22 mouse cellular contexts compared by ENCODE assay signal in the genomic region with DNA sequence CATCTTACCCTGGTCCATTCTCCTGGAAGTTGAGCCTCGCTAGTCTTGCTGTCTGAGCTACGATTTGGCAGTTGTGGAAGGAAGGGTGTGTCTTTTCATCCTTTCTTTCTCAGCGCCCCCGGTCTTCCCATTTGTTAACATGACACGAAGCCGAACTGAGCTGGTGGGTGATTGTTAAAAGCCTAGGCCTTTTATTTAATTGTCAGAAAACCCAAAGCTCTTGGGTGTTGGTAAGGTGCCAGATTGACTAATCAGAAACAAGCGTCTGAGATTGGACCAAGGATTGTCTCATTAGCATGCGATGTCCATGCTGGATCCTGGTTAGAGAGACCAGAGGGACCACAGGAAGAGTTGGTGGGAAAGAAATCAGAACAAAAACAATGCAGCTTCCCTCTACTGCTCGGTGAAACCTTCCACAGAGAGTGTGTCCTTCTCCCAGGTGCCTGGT. TPM values are rescaled to one million over a fixed set of nuclear protein-coding genes. Genes with fewer than 3 reads are reported as not detected.
DNase-seq lines count a peak whose midpoint lies in the region; ATAC-seq and TF ChIP-seq lines count a peak whose summit lies in the region.
"Had no signal": no experiment of that assay in that cellular context is flagged by ENCODE, and none has a peak within 500 bp of the region (broad histone marks: within the 10 kb centered on the region; RNA-seq: fewer than 3 reads in every experiment).

No protein-coding gene starts in this region.

- no peak overlapping the region for H3K9ac ChIP-seq in hindbrain, embryonic 13.5 days
- H3K9ac ChIP-seq in hindbrain, embryonic 11.5 days (ENCODE audit: low read depth, low read length) = no peak overlapping the region
- H3K9ac ChIP-seq in midbrain, postnatal 0 days (replicated peaks; ENCODE audit: low read length, poor library complexity, severe bottlenecking) = no peak overlapping the region
- H3K9ac ChIP-seq in midbrain, embryonic 15.5 days = no peak overlapping the region
- no peak overlapping the region; the same call in 1 of the 2 replicates for H3K9ac ChIP-seq in forebrain, embryonic 16.5 days (replicated peaks; ENCODE audit: low read depth, low read length)
- no peak overlapping the region for H3K9ac ChIP-seq in neural tube, embryonic 15.5 days (replicated peaks)
- H3K9ac ChIP-seq: embryonic facial prominence, embryonic 12.5 days; liver, embryonic 14.5 days; lung, embryonic 14.5 days had no signal

- no peak for TF ChIP-seq CTCF in midbrain, postnatal 0 days (IDR thresholded peaks at IDR 0.05)

- 0 out of 2 replicates have a peak, but pooled peaks cover 2% of the 10 kb centered on the region for H3K27me3 ChIP-seq in hindbrain, embryonic 13.5 days
- no peaks in the 10 kb centered on the region for H3K27me3 ChIP-seq in hindbrain, embryonic 11.5 days (ENCODE audit: control insufficient read depth, insufficient read depth, low read length)
- H3K27me3 ChIP-seq in midbrain, postnatal 0 days (ENCODE audit: insufficient read depth, low read length) = no peaks in the 10 kb centered on the region
- H3K27me3 ChIP-seq in midbrain, embryonic 15.5 days (replicated peaks) = no peaks in the 10 kb centered on the region
- no peaks in the 10 kb centered on the region for H3K27me3 ChIP-seq in forebrain, embryonic 16.5 days (replicated peaks; ENCODE audit: control insufficient read depth, insufficient read depth, low read length)
- H3K27me3 ChIP-seq in neural tube, embryonic 15.5 days (replicated peaks) = no peaks in the 10 kb centered on the region
- H3K27me3 ChIP-seq: embryonic facial prominence, embryonic 12.5 days had no signal

- H3K27ac ChIP-seq in hindbrain, embryonic 13.5 days = peak overlapping the region; percentile 25; the same call in 1 of the 2 replicates
- H3K27ac ChIP-seq in hindbrain, embryonic 11.5 days (ENCODE audit: low read depth, low read length) = no peak overlapping the region
- H3K27ac ChIP-seq in midbrain, postnatal 0 days (ENCODE audit: low read depth, low read length) = no peak overlapping the region
- H3K27ac ChIP-seq in midbrain, embryonic 15.5 days = no peak overlapping the region
- peak overlapping the region; percentile 58 for H3K27ac ChIP-seq in forebrain, embryonic 16.5 days (ENCODE audit: low read length)
- no peak overlapping the region for H3K27ac ChIP-seq in neural tube, embryonic 15.5 days (replicated peaks)
- H3K27ac ChIP-seq: embryonic facial prominence, embryonic 12.5 days; heart, embryonic 10.5 days; layer of hippocampus, adult 2 months; liver, embryonic 14.5 days had no signal

- H3K4me3 ChIP-seq in hindbrain, embryonic 13.5 days = no peak overlapping the region
- H3K4me3 ChIP-seq in hindbrain, embryonic 11.5 days (ENCODE audit: low read depth, low read length) = no peak overlapping the region
- no peak overlapping the region for H3K4me3 ChIP-seq in midbrain, postnatal 0 days (ENCODE audit: low read depth, low read length)
- no peak overlapping the region for H3K4me3 ChIP-seq in midbrain, embryonic 15.5 days
- no peak overlapping the region for H3K4me3 ChIP-seq in forebrain, embryonic 16.5 days (replicated peaks; ENCODE audit: low read length)
- no peak overlapping the region for H3K4me3 ChIP-seq in neural tube, embryonic 15.5 days (replicated peaks)
- H3K4me3 ChIP-seq: embryonic facial prominence, embryonic 12.5 days; heart, embryonic 10.5 days; layer of hippocampus, adult 2 months had no signal

- 54% methylated on average over 9 of the region's 9 CpGs for WGBS in hindbrain, embryonic 13.5 days
- WGBS in hindbrain, embryonic 11.5 days = 74% methylated on average over 9 of the region's 9 CpGs
- WGBS in midbrain, postnatal 0 days = 54% methylated on average over 9 of the region's 9 CpGs
- WGBS in midbrain, embryonic 15.5 days = 47% methylated on average over 9 of the region's 9 CpGs
- 16% methylated on average over 9 of the region's 9 CpGs for WGBS in forebrain, embryonic 16.5 days
- WGBS in neural tube, embryonic 15.5 days = 55% methylated on average over 9 of the region's 9 CpGs

- no peak for ATAC-seq in hindbrain, embryonic 13.5 days (ENCODE audit: low FRiP score)
- no peak for ATAC-seq in hindbrain, embryonic 11.5 days (ENCODE audit: low FRiP score)
- ATAC-seq in midbrain, postnatal 0 days (ENCODE audit: low FRiP score) = 0 out of 2 replicates have a peak, but pooled peaks have one; percentile 23
- no peak for ATAC-seq in midbrain, embryonic 15.5 days (replicated peaks)
- ATAC-seq in forebrain, embryonic 16.5 days = peak; percentile 67
- ATAC-seq in neural tube, embryonic 15.5 days (ENCODE audit: low FRiP score) = no peak
- ATAC-seq: activated CD4-positive, CD25-positive, alpha-beta regulatory T cell, adult 4 months; intestine, embryonic 16.5 days had no signal

- H3K9me3 ChIP-seq in hindbrain, embryonic 13.5 days = no peaks in the 10 kb centered on the region
- no peaks in the 10 kb centered on the region for H3K9me3 ChIP-seq in hindbrain, embryonic 11.5 days (ENCODE audit: control insufficient read depth, low read length)
- no peaks in the 10 kb centered on the region for H3K9me3 ChIP-seq in midbrain, postnatal 0 days (ENCODE audit: low read length)
- H3K9me3 ChIP-seq in midbrain, embryonic 15.5 days = no peaks in the 10 kb centered on the region
- H3K9me3 ChIP-seq in forebrain, embryonic 16.5 days (ENCODE audit: control insufficient read depth, low read length) = no peaks in the 10 kb centered on the region
- H3K9me3 ChIP-seq in neural tube, embryonic 15.5 days (replicated peaks) = no peaks in the 10 kb centered on the region
- H3K9me3 ChIP-seq: embryonic facial prominence, embryonic 12.5 days; G1E; heart, embryonic 10.5 days had no signal

- intact Hi-C loops in left cerebral cortex, postnatal 4 days (cut with DNase I) = no loop called here

- peaks cover 16% of the 10 kb centered on the region for H3K4me1 ChIP-seq in hindbrain, embryonic 13.5 days (replicated peaks)
- H3K4me1 ChIP-seq in hindbrain, embryonic 11.5 days (replicated peaks; ENCODE audit: control insufficient read depth, insufficient read depth, low read length) = no peaks in the 10 kb centered on the region
- no peaks in the 10 kb centered on the region for H3K4me1 ChIP-seq in midbrain, postnatal 0 days (ENCODE audit: insufficient read depth, low read length)
- H3K4me1 ChIP-seq in midbrain, embryonic 15.5 days = peaks cover 10% of the 10 kb centered on the region
- peaks cover 10% of the 10 kb centered on the region for H3K4me1 ChIP-seq in forebrain, embryonic 16.5 days (replicated peaks; ENCODE audit: control insufficient read depth, insufficient read depth, low read length)
- H3K4me1 ChIP-seq in neural tube, embryonic 15.5 days = peaks cover 10% of the 10 kb centered on the region; the same call in 1 of the 2 replicates
- H3K4me1 ChIP-seq: embryonic facial prominence, embryonic 12.5 days; heart, embryonic 10.5 days had no signal

- no peak for DNase-seq in hindbrain, embryonic 11.5 days (ENCODE audit: low spot score)
- peak; percentile 57 for DNase-seq in midbrain, postnatal 0 days (ENCODE audit: low spot score)
- DNase-seq in left cerebral cortex, postnatal 4 days = no peak
- DNase-seq: adrenal gland, adult 8-10 months; B cell, adult 2 months; cerebellum, adult 2 months; cerebellum, postnatal 25 days; kidney, postnatal 25 days; lung, embryonic 14.5 days; lung, postnatal 4 days; thymus, postnatal 14 days had no signal

- H3K36me3 ChIP-seq in hindbrain, embryonic 13.5 days = no peaks in the 10 kb centered on the region
- H3K36me3 ChIP-seq in hindbrain, embryonic 11.5 days (ENCODE audit: control insufficient read depth, insufficient read depth, low read length) = no peaks in the 10 kb centered on the region
- no peaks in the 10 kb centered on the region for H3K36me3 ChIP-seq in midbrain, postnatal 0 days (ENCODE audit: insufficient read depth, low read length)
- H3K36me3 ChIP-seq in midbrain, embryonic 15.5 days (replicated peaks) = no peaks in the 10 kb centered on the region
- H3K36me3 ChIP-seq in forebrain, embryonic 16.5 days (ENCODE audit: control insufficient read depth, insufficient read depth) = no peaks in the 10 kb centered on the region
- no peaks in the 10 kb centered on the region for H3K36me3 ChIP-seq in neural tube, embryonic 15.5 days
- H3K36me3 ChIP-seq: embryonic facial prominence, embryonic 12.5 days; G1E; heart, embryonic 10.5 days had no signal

- H3K4me2 ChIP-seq in hindbrain, embryonic 13.5 days = no peak overlapping the region
- H3K4me2 ChIP-seq in hindbrain, embryonic 11.5 days (replicated peaks; ENCODE audit: low read depth, low read length) = no peak overlapping the region
- H3K4me2 ChIP-seq in midbrain, postnatal 0 days (ENCODE audit: low read depth, low read length, poor library complexity, severe bottlenecking) = no peak overlapping the region
- no peak overlapping the region for H3K4me2 ChIP-seq in midbrain, embryonic 15.5 days
- H3K4me2 ChIP-seq in forebrain, embryonic 16.5 days (ENCODE audit: low read length) = peak overlapping the region; percentile 2; the same call in 1 of the 2 replicates
- no peak overlapping the region for H3K4me2 ChIP-seq in neural tube, embryonic 15.5 days
- H3K4me2 ChIP-seq: embryonic facial prominence, embryonic 12.5 days; lung, embryonic 14.5 days had no signal

RNA-seq across cellular contexts. Expression of a gene that starts 25.4 kb away (rescaled TPM):
- 42.0 and 43.1 TPM in 2 replicates for polyA plus RNA-seq in hindbrain, embryonic 13.5 days (2015; fragmentation: Nextera tagmentation; extraction: Ambion mirVana)
- polyA plus RNA-seq in hindbrain, embryonic 11.5 days (2014; fragmentation: Nextera tagmentation; extraction: Ambion mirVana) = 50.8 and 53.2 TPM in 2 replicates
- total RNA-seq in midbrain, postnatal 0 days (2014; rRNA removed) = 53.5 and 68.0 TPM in 2 replicates
- 39.1 and 41.3 TPM in 2 replicates for polyA plus RNA-seq in midbrain, postnatal 0 days (2015; fragmentation: Nextera tagmentation; extraction: Ambion mirVana)
- 46.8 and 49.0 TPM in 2 replicates for polyA plus RNA-seq in midbrain, embryonic 15.5 days (2015; fragmentation: Nextera tagmentation; extraction: Ambion mirVana)
- 46.8 and 50.6 TPM in 2 replicates for polyA plus RNA-seq in forebrain, embryonic 16.5 days (2015; fragmentation: Nextera tagmentation; extraction: Ambion mirVana)
- polyA plus RNA-seq in neural tube, embryonic 15.5 days (2015; fragmentation: Nextera tagmentation; extraction: Ambion mirVana) = 46.5 and 47.2 TPM in 2 replicates
- 10 to 100 TPM; 64.8 to 67.7 TPM for total RNA-seq in left cerebral cortex, postnatal 4 days (2021)

Comparison
In these comparisons a context has a peak if more than half of its experiments do, and no peak if none do; other contexts are left out.
1. ATAC-seq: peak in midbrain, postnatal 0 days (single experiment) and forebrain, embryonic 16.5 days (single experiment); none in hindbrain, embryonic 13.5 days (single experiment), hindbrain, embryonic 11.5 days (single experiment), midbrain, embryonic 15.5 days (single experiment) and neural tube, embryonic 15.5 days (single experiment).
2. H3K27ac ChIP-seq: peak in hindbrain, embryonic 13.5 days (single experiment) and forebrain, embryonic 16.5 days (single experiment); none in hindbrain, embryonic 11.5 days (single experiment), midbrain, postnatal 0 days (single experiment), midbrain, embryonic 15.5 days (single experiment) and neural tube, embryonic 15.5 days (single experiment).